Mouse (Mus musculus): ENCODE measurements around the gene Srrt.

GRCm38 (mm10) chr5:137348482-137349383 lies 41.3 kb upstream of the Srrt start:
- TF ChIP-seq CTCF (IDR thresholded peaks at IDR 0.05; ENCODE audit: low read depth, low read length) (no peak), POLR2A (IDR thresholded peaks at IDR 0.05; ENCODE audit: insufficient read depth, low read length) (no peak)

Data from ES-Bruce4 (cell line).